Mouse (Mus musculus): ENCODE measurements around the gene Ccnd1.

DNA sequence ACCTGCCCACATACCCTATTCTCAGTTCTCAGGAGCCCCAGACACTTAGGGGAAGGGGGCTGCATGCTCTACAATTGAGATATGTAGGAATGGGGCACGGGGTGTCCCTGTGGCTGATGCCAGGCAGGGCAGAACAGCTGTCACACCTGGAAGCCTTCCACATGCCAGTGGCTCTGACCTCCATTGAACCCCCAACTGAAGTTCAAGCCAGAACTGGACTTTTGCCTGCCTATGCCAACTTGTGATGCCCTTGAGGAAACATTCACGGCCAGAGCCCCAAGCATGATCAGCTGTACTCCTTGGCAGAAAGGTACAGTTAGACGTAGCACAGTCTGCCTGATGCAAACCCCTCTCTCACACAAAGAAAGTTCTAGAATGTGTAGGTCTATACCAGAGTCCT lies 6.4 kb downstream of the Ccnd1 start:
- no peak for TF ChIP-seq POLR2A (IDR thresholded peaks at IDR 0.05; ENCODE audit: borderline replicate concordance, extremely low read depth, low read depth, low read length)
- no peak for TF ChIP-seq CTCF (IDR thresholded peaks at IDR 0.05; ENCODE audit: insufficient read depth, low read length)
